Mouse (Mus musculus): ENCODE data around the gene Cxxc4. TPM values are rescaled to one million over a fixed set of nuclear protein-coding genes. Genes with fewer than 3 reads are reported as not detected.

The Cxxc4 gene
- total RNA-seq, 2 experiments from 2014 or later: 25.4 to 26.0 TPM

DNA sequence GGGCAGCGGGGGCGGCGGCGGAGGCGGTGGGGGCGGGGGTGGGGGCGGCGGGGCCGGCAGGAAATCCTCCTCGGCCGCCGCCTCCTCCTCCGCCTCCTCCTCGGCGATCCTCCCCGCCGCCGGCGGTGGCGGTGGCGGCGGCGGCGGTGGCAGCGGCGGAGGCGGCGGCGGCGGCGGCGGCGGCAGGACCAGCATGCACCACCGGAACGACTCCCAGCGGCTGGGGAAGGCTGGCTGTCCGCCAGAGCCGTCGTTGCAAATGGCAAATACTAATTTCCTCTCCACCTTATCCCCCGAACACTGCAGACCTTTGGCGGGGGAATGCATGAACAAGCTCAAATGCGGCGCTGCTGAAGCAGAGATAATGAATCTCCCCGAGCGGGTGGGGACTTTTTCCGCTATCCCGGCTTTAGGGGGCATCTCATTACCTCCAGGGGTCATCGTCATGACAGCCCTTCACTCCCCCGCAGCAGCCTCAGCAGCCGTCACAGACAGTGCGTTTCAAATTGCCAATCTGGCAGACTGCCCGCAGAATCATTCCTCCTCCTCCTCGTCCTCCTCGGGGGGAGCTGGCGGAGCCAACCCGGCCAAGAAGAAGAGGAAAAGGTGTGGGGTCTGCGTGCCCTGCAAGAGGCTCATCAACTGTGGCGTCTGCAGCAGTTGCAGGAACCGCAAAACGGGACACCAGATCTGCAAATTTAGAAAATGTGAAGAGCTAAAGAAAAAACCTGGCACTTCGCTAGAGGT lies 3.9 kb downstream of the Cxxc4 start:
- intact Hi-C loops (cut with DNase I): loop anchor here (2.0 to 10.0 kb wide), 5 partner anchors 273 to 927 kb away; no protein-coding TSS in a partner anchor
- DNase-seq (ENCODE audit: low spot score in 2 of 2): peak; percentile 74 to 75

DNA sequence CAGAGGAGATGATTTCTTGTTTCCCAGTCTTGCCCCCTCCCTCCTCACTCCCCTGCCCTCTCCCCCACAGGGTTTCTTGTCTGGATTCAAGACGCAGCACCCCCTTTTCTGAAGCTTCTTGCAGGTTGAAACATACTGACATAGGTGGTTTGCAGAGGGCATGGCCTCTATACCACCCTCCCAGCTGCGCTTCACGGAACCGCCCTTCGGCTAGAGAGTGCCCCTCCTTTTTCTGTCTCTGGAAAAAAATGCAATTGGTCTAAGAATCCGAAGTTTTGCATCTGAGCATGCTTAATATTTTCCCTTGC lies 4.4 kb downstream of the Cxxc4 start:
- DNase-seq (ENCODE audit: low spot score in 2 of 2): no peak
- intact Hi-C loops (cut with DNase I): no loop called here

GRCm38 (mm10) chr3:134243168-134243849 lies 7.0 kb downstream of the Cxxc4 start:
- intact Hi-C loops (cut with DNase I): no loop called here
- no peak for DNase-seq (ENCODE audit: low spot score in 2 of 2)

GRCm38 (mm10) chr3:134243850-134244247 lies 7.6 kb downstream of the Cxxc4 start:
- intact Hi-C loops (cut with DNase I): no loop called here
- DNase-seq (ENCODE audit: low spot score in 2 of 2): no peak

DNA sequence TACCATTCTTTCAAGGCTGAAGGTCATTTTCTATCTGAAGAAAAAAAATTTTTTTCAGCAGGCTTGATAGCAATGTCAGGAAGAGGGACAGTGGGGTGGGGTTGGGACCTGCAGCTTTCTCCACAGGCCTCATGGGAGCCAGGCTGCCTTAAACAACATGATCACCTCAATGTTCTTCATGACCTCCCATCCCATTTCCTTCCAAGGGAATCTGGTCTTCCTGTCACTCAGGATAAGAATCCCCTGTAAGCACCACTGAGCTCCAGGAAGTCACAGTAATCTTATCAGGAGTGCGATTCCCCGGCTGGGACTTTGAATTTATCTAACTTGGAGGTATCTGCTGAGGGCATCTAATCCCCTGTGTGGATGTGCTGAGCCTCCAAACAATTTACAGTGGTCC lies 17.9 kb downstream of the Cxxc4 start:
- intact Hi-C loops (cut with DNase I): no loop called here
- no peak for DNase-seq (ENCODE audit: low spot score in 2 of 2)

- intact Hi-C loops (cut with DNase I): no loop called here
- DNase-seq (ENCODE audit: low spot score in 2 of 2): no peak
Measured at GRCm38 (mm10) chr3:134258715-134259114, 22.4 kb downstream of the Cxxc4 start.

DNA sequence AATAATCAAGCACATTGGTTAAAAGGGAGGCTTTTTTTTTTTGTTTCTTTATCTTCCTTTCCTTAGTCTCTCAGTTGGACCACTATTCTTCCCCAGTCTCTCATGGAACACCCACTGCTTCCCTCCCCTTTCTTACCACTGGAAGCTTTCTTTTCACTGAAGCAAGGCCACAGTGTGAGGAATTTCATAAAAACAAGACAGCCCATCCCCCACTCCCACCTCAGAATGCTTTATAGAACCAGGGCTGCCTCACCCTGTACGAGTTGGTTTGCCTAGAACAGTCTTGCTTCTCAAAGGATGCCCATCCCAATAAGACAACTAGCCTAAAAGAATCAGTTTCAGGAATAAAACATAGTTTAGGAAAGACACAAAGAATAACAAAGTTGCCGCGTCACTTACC lies 23.0 kb downstream of the Cxxc4 start:
- no peak for DNase-seq (ENCODE audit: low spot score in 2 of 2)
- intact Hi-C loops (cut with DNase I): no loop called here

DNA sequence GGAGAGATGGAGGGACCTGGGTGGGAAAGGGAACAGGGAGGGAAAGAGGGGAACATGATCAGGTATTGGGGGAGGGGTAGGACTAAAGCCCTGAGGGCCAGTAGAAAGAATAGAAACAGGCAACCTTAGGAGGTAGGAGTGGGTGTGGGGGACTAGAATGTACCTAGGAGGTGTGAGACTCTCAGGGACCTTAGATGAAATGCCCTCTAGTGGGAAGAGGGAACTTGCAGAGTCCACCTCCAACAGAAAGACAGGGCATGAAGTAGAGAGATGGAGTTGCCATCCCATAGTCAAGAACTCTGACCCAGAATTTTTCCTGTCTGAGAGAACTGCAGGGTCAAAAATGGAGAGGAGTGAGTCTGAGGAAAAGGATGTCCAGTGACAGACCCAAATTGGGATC lies 43.4 kb downstream of the Cxxc4 start:
- DNase-seq (ENCODE audit: low spot score in 2 of 2): no peak
- intact Hi-C loops (cut with DNase I): no loop called here

- intact Hi-C loops (cut with DNase I): no loop called here
- DNase-seq (ENCODE audit: low spot score in 2 of 2): peak in 1 of 2 experiments; percentile 28
Measured at GRCm38 (mm10) chr3:134281527-134282370, 45.5 kb downstream of the Cxxc4 start.

- intact Hi-C loops (cut with DNase I): no loop called here
- DNase-seq (ENCODE audit: low spot score in 2 of 2): no peak
Measured at GRCm38 (mm10) chr3:134295217-134295616, 58.9 kb downstream of the Cxxc4 start.

DNA sequence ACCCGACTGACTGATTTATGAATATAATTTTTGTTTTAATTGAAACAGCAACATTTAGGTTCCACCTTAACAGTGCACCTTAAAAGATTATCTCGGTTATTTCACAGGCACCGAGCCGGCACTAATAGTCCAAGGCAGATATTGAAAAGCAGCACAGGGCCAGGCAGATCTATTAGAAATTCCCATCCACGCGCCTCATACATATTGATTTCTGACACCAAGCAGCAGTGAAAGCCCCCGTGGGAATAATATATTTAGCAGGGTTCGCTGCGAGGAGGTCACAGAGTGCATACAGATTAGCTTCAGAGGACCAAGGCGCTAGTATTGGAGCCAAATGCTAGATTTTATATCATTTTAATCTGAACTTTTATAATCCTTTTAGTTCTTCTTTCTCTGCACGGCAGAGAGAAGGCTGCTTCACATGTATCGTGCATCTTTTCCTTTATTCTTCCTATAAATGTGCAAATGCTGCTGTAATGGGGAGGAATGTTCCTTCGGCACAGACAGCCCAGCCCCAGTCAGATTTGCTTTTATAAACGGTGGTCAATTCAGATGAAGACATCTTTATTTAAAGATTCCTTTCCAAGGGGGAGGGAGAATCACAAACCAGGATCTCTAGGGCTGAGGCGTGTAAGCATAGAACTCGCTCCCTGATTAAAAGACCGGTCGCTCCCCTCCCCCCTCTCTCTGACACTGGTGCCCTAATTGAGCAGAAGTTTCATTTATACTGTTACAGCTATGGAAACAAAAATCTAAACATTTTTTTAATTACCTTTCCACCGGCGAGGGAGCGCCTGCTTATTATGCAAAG lies 66.6 kb downstream of the Cxxc4 start:
- intact Hi-C loops (cut with DNase I): no loop called here
- peak; percentile 20 to 27 for DNase-seq (ENCODE audit: low spot score in 2 of 2)

- intact Hi-C loops (cut with DNase I): no loop called here
- DNase-seq (ENCODE audit: low spot score in 2 of 2): no peak
Measured at GRCm38 (mm10) chr3:134303492-134303808, 67.2 kb downstream of the Cxxc4 start.

DNA sequence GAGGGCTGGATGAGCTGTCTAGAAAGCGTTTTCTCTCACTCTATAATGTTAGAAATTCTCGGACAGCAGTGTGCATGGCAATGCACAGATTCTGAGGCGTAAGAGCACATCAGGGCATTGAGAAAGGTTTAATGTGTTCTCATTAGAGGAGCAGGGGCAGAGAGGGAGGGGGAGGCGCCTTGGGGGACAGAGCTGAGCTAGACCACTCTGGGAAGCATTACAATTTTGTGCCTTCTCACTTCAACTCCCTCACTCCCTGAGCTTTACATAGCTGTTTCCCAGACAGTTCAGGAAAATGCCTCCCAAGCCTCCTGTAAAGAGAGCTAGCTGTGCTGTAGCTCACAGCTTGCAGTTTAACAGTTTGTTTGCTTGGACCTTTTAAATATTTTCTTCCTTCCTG lies 70.2 kb downstream of the Cxxc4 start:
- intact Hi-C loops (cut with DNase I): no loop called here
- peak in 1 of 2 experiments; percentile 13 for DNase-seq (ENCODE audit: low spot score in 2 of 2)

DNA sequence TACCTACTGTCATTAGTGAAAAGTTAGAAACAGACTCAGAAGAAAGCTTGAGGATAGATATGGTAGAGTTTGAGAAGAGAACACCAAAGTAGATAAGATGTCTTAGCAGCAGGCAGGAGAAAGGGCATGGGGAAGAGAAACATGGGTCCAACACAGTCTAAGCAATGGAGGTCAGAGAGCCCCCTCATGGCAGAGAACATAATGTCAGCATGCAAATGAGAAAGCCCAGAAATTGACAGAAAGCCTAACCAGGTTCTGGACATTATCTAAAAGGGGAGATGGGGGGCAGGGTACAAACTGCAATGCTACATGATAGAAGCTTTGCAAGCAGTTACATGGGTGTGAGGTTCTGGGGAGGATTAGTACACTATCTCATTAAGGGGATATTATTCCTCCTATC lies 71.5 kb downstream of the Cxxc4 start:
- DNase-seq (ENCODE audit: low spot score in 2 of 2): no peak
- intact Hi-C loops (cut with DNase I): no loop called here

Small RNA genes lying within 50 kb of the gene (microRNA-seq; reads per million reads assigned to microRNA genes)
- 0 reads per million in 2 experiments for gene Mir1895

Data from left cerebral cortex, postnatal 25 days (tissue).